Mouse (Mus musculus): Measurements from ENCODE around the gene Gm6812. TPM values are rescaled to one million over a fixed set of nuclear protein-coding genes. Genes with fewer than 3 reads are reported as not detected.
"Not testable (repeated sequence)": the region's sequence is repeated elsewhere in the genome, so short reads cannot be mapped to it uniquely, and the experiment has no call there.

Gm6812 gene
- polyA plus RNA-seq (2014; fragmentation: Nextera tagmentation; extraction: Ambion mirVana), result not detected in 2 replicates

GRCm38 (mm10) chrX:68892953-68893352, at the start of gene Gm6812:
Gene Gm6812 (minus strand): TSS chrX:68893053.
- not testable (repeated sequence) for H3K4me1 ChIP-seq (ENCODE audit: control insufficient read depth, insufficient read depth, low read length); H3K4me3 ChIP-seq (ENCODE audit: low read depth, low read length); H3K9ac ChIP-seq (replicated peaks; ENCODE audit: low read length); H3K9me3 ChIP-seq (replicated peaks; ENCODE audit: control insufficient read depth, low read length); ATAC-seq (replicated peaks; ENCODE audit: insufficient number of reproducible peaks, low FRiP score, low TSS enrichment, low read depth); H3K27ac ChIP-seq (replicated peaks; ENCODE audit: low read depth, low read length); H3K27me3 ChIP-seq (ENCODE audit: control insufficient read depth, insufficient read depth, low read length); H3K36me3 ChIP-seq (replicated peaks; ENCODE audit: control insufficient read depth, insufficient read depth, low read depth, low read length); DNase-seq (ENCODE audit: low spot score); H3K4me2 ChIP-seq (ENCODE audit: low read depth, low read length)
- WGBS, result 76% methylated on average over 3 of the region's 5 CpGs

- 45% methylated on average over 2 of the region's 2 CpGs for WGBS
- ATAC-seq (replicated peaks; ENCODE audit: insufficient number of reproducible peaks, low FRiP score, low TSS enrichment, low read depth) (no peak), DNase-seq (ENCODE audit: low spot score) (no peak)
- no peaks in the 10 kb centered on the region for H3K4me1 ChIP-seq (ENCODE audit: control insufficient read depth, insufficient read depth, low read length)
- no peak overlapping the region for H3K9ac ChIP-seq (replicated peaks; ENCODE audit: low read length)
- H3K4me2 ChIP-seq (ENCODE audit: low read depth, low read length), result no peak overlapping the region
- H3K36me3 ChIP-seq (replicated peaks; ENCODE audit: control insufficient read depth, insufficient read depth, low read depth, low read length), result no peaks in the 10 kb centered on the region
- no peaks in the 10 kb centered on the region for H3K27me3 ChIP-seq (ENCODE audit: control insufficient read depth, insufficient read depth, low read length)
- no peaks in the 10 kb centered on the region for H3K9me3 ChIP-seq (replicated peaks; ENCODE audit: control insufficient read depth, low read length)
- H3K27ac ChIP-seq (replicated peaks; ENCODE audit: low read depth, low read length), result no peak overlapping the region
- no peak overlapping the region for H3K4me3 ChIP-seq (ENCODE audit: low read depth, low read length)
Observed at GRCm38 (mm10) chrX:68865145-68865544, 27.7 kb downstream of the Gm6812 start.

Other genes starting within 250 kb of the Gm6812 start
- 65.5 and 69.2 TPM in 2 replicates for gene Fmr1, start 214.5 kb downstream of the Gm6812 start, polyA plus RNA-seq (2014; fragmentation: Nextera tagmentation; extraction: Ambion mirVana)
- not detected in 2 replicates for gene Fmr1nb, start 131.2 kb downstream of the Gm6812 start, polyA plus RNA-seq (2014; fragmentation: Nextera tagmentation; extraction: Ambion mirVana)
- 4.5 and 5.7 TPM in 2 replicates for gene Gm14698, start 72.0 kb downstream of the Gm6812 start, polyA plus RNA-seq (2014; fragmentation: Nextera tagmentation; extraction: Ambion mirVana)

All from embryonic facial prominence, embryonic 11.5 days (tissue).